In the genomic region with DNA sequence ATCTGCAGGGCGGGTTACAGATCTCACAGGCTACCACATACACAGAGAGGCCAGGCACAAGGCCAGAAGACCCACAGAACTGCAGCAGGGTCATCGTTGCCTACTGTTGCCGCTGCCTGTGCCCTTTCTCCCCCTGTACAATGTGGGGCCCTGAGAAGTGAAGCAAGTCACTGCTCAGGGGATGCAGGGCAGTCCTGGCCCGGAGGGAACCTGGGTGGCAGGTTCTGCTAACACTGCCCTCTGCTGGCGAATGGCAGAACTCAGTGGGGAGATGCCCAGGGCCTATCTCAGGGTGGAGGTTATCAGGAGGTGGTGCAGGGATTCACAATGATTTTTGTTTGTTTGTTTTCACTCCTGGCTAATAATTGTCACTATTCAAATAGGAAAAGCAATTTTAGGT, we compare ENCODE assay signal across 9 mouse cellular contexts. TPM values are rescaled to one million over a fixed set of nuclear protein-coding genes. Genes with fewer than 3 reads are reported as not detected.
DNase-seq lines count a peak whose midpoint lies in the region; TF ChIP-seq lines count a peak whose summit lies in the region.
"Had no signal": no experiment of that assay in that cellular context is flagged by ENCODE, and none has a peak within 500 bp of the region (broad histone marks: within the 10 kb centered on the region; RNA-seq: fewer than 3 reads in every experiment).

No protein-coding gene starts in this region.

- DNase-seq in ZHBTc4 (ENCODE audit: low read depth, low spot score), result peak; percentile 86
- peak; percentile 88 to 92 for DNase-seq in cerebellum, postnatal 14 days
- peak; percentile 68 to 77 for DNase-seq in frontal cortex, postnatal 36 days (ENCODE audit: low spot score in 2 of 2)
- peak; percentile 80 for DNase-seq in induced T-regulatory cell, adult 2 months (ENCODE audit: low read depth)
- peak; percentile 72 to 86 for DNase-seq in left cerebral cortex, adult 2 months (ENCODE audit: extremely low spot score in 1 of 2, low spot score in 2 of 2)
- peak; percentile 79 for DNase-seq in mesoderm, embryonic 11.5 days (ENCODE audit: low read depth, low spot score)
- peak; percentile 80 for DNase-seq in right cerebral cortex, postnatal 4 days
- DNase-seq in urinary bladder, postnatal 4 days (ENCODE audit: low spot score in 2 of 2), result peak; percentile 62 to 87

- H3K27ac ChIP-seq in left cerebral cortex, adult 2 months, result no peak overlapping the region

- intact Hi-C loops in left cerebral cortex, adult 2 months (cut with DNase I), result loop anchor here (1.0 to 5.0 kb wide), 3 partner anchors 40 to 285 kb away; partner anchors contain the start of gene Vgll4

- TF ChIP-seq CTCF in left cerebral cortex, adult 2 months (IDR thresholded peaks at IDR 0.05), result peak; percentile 100

- no peak overlapping the region for H3K4me3 ChIP-seq in left cerebral cortex, adult 2 months
- H3K4me3 ChIP-seq: myocyte had no signal

RNA-seq across cellular contexts. Expression of gene Tamm41, which starts 29.9 kb away (rescaled TPM):
- total RNA-seq in left cerebral cortex, adult 2 months (2021), result 10 to 100 TPM; 19.7 to 20.0 TPM

RNA-seq across cellular contexts. Expression of gene Vgll4, which starts 37.9 kb away (rescaled TPM):
- total RNA-seq in left cerebral cortex, adult 2 months (2021), result 10 to 100 TPM; 61.4 to 63.8 TPM
